Mouse (Mus musculus) skeletal muscle tissue, postnatal 0 days (tissue): Measurements from ENCODE around the gene Xpot. TPM values are rescaled to one million over a fixed set of nuclear protein-coding genes. Genes with fewer than 3 reads are reported as not detected.

Experiments
- microRNA-seq, 2 experiments: library from miRNA; unstranded; fragments of <30 nt; microRNA quantifications; one replicate each; pipeline ENCODE4; 2016
- polyA plus RNA-seq: library from polyadenylated mRNA; unstranded; fragments of >200 nt; fragmentation: Nextera tagmentation; extraction: Ambion mirVana; gene quantifications from 2 replicates; pipeline ENCODE4 v1.2.1, GENCODE M21; 2015

Xpot gene
- 19.1 and 21.8 TPM in 2 replicates for polyA plus RNA-seq

GRCm38 (mm10) chr10:121626186-121626882 lies at the start of gene Xpot:
Gene Xpot (minus strand): TSS chr10:121626332.

GRCm38 (mm10) chr10:121641272-121642053 lies 15.3 kb upstream of the Xpot start, which contains the start of gene D930020B18Rik:
Gene D930020B18Rik (plus strand): TSS chr10:121641588.

GRCm38 (mm10) chr10:121586675-121587370 lies 39.3 kb downstream of the Xpot start, which contains the start of gene Tbk1:
Gene Tbk1 (minus strand): TSS chr10:121586787.

Small RNA genes lying within 50 kb of the gene (microRNA-seq; reads per million reads assigned to microRNA genes)
- gene Gm24330: 0 reads per million in 2 experiments

Other genes with a start within 250 kb of the Xpot start
- 27.7 and 29.5 TPM in 2 replicates for gene Rassf3, start 150.0 kb downstream of the Xpot start, polyA plus RNA-seq
- gene Tbk1, start 39.5 kb downstream of the Xpot start, polyA plus RNA-seq: 14.1 and 15.1 TPM in 2 replicates
- gene D930020B18Rik, start 15.3 kb upstream of the Xpot start, polyA plus RNA-seq: 0.10 TPM in 1 of 2 replicates, not detected in the other
- 1.2 and 1.3 TPM in 2 replicates for gene BC048403, start 113.6 kb upstream of the Xpot start, polyA plus RNA-seq